Mouse (Mus musculus): ENCODE results near the gene Scg5.

Gene Scg5

GRCm38 (mm10) chr2:113749309-113749708, 79.6 kb downstream of the Scg5 start:
- no peak for DNase-seq

DNA sequence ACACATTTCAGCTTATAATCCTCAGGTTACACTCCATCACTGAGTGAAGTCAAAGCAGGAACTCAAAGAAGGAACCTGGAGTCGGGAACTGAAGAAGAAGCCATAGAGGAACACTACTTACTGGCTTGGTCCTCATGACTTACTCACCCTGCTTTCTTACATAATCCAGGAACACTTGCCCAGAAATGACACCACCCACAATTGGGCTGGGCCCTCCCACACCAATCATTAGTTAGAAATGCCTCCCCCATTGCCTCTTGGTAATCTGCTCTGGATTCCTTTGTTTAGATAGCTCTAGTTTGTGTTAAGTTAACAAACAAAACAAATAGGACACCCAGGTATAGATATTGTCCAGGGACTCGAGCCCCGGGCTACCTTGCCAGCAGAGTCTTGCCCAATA, 100.3 kb downstream of the Scg5 start:
- no peak for DNase-seq

All from cerebellum, postnatal 10 days (tissue).